Mouse (Mus musculus) lung, embryonic 14.5 days (tissue): ENCODE measurements around the gene Galnt5. TPM values are rescaled to one million over a fixed set of nuclear protein-coding genes. Genes with fewer than 3 reads are reported as not detected.

ENCODE experiments used
- ATAC-seq: fragments of 200-750 bp; cut with Nextera tagmentation; 2 replicates; pipeline ENCODE4 v1.8.0; 2017; ENCODE audit warnings: mild to moderate bottlenecking, moderate TSS enrichment, moderate library complexity; ENCODE audit not compliant: insufficient read depth
- DNase-seq: peaks from one replicate; pipeline ENCODE4 v3.0.0-alpha.2; 2015
- H3K27ac ChIP-seq: fragments of 300-500 bp; sonication (generic); 2 replicates; pipeline ENCODE4 v1.5.1; 2014; ENCODE audit warnings: low read depth, mild to moderate bottlenecking, moderate library complexity
- H3K27me3 ChIP-seq: fragments of 300-500 bp; sonication (generic); 2 replicates; pipeline ENCODE4 v1.6.1; 2014; ENCODE audit warnings: low read length, control low read depth; ENCODE audit not compliant: insufficient read depth
- H3K36me3 ChIP-seq: fragments of 300-500 bp; sonication (generic); 2 replicates; pipeline ENCODE4 v1.6.1; 2014; ENCODE audit warnings: control low read depth; ENCODE audit not compliant: insufficient read depth
- H3K4me1 ChIP-seq: fragments of 300-500 bp; sonication (generic); 2 replicates; pipeline ENCODE4 v1.6.1; 2014; ENCODE audit warnings: antibody characterized with exemption, control low read depth; ENCODE audit not compliant: insufficient read depth
- H3K4me2 ChIP-seq: fragments of 300-500 bp; sonication (generic); 2 replicates; pipeline ENCODE4 v1.6.1; 2014; ENCODE audit warnings: mild to moderate bottlenecking
- H3K4me3 ChIP-seq: fragments of 300-500 bp; sonication (generic); 2 replicates; pipeline ENCODE4 v1.5.1; 2014; ENCODE audit warnings: low read depth, low read length
- H3K9ac ChIP-seq: fragments of 300-500 bp; sonication (generic); 2 replicates; pipeline ENCODE4 v1.6.1; 2014
- H3K9me3 ChIP-seq: fragments of 300-500 bp; sonication (generic); 2 replicates; pipeline ENCODE4 v1.6.1; 2016; ENCODE audit warnings: low read depth, low read length, control low read depth
- CTCF ChIP-seq: IDR thresholded peaks from 2 replicates; pipeline ENCODE4 v1.5.1; 2016; ENCODE audit warnings: antibody characterized with exemption, low read depth
- WGBS: fragments of 180-500 bp; shearing (Covaris S2); extraction: QIAGEN DNeasy Blood & Tissue Kit; methylation state at CpG from one replicate; pipeline ENCODE4 v1.1.7; 2014; 5-methylcytosine and 5-hydroxymethylcytosine counted together
- polyA plus RNA-seq: library from polyadenylated mRNA; unstranded; fragments of >200 nt; fragmentation: Nextera tagmentation; extraction: Ambion mirVana; gene quantifications from 2 replicates; pipeline ENCODE4 v1.2.1, GENCODE M21; 2014

Gene Galnt5
- polyA plus RNA-seq: 1.3 and 1.8 TPM in 2 replicates

GRCm38 (mm10) chr2:57997752-57998430 is at the start of gene Galnt5:
TSS of gene Galnt5 (plus strand) at chr2:57997884.
- TF ChIP-seq CTCF: no peak
- DNase-seq: peak; percentile 66
- Histone ChIP-seq H3K4me1 (no peaks in the 10 kb centered on the region), H3K4me3 (peak within 1 kb of the TSS; percentile 30), H3K27me3 (no peaks in the 10 kb centered on the region), H3K9me3 (no peaks in the 10 kb centered on the region), H3K9ac (peak within 1 kb of the TSS; percentile 36), H3K27ac (peak within 1 kb of the TSS; percentile 21; the same call in 1 of the 2 replicates), H3K4me2 (peak within 1 kb of the TSS; percentile 61), H3K36me3 (no peaks in the 10 kb centered on the region)
- 14% methylated on average over 12 of the region's 12 CpGs for WGBS
- peak; percentile 84 for ATAC-seq

- Histone ChIP-seq H3K27ac (no peak overlapping the region), H3K9me3 (no peaks in the 10 kb centered on the region), H3K4me2 (no peak overlapping the region), H3K36me3 (no peaks in the 10 kb centered on the region), H3K27me3 (no peaks in the 10 kb centered on the region), H3K4me1 (no peaks in the 10 kb centered on the region), H3K4me3 (no peak overlapping the region), H3K9ac (no peak overlapping the region)
- ATAC-seq: no peak
- WGBS: 50% methylated on average over 2 of the region's 2 CpGs
- TF ChIP-seq CTCF: no peak
- no peak for DNase-seq
Observed at GRCm38 (mm10) chr2:57951620-57952019, 46.1 kb upstream of the Galnt5 start.

GRCm38 (mm10) chr2:57960786-57961185 is 36.9 kb upstream of the Galnt5 start:
- no peak overlapping the region for H3K27ac ChIP-seq
- no peak overlapping the region for H3K4me2 ChIP-seq
- no peaks in the 10 kb centered on the region for H3K27me3 ChIP-seq
- WGBS: 74% methylated on average over 5 of the region's 5 CpGs
- no peak overlapping the region for H3K4me3 ChIP-seq
- no peaks in the 10 kb centered on the region for H3K4me1 ChIP-seq
- no peak overlapping the region for H3K9ac ChIP-seq
- H3K9me3 ChIP-seq: no peaks in the 10 kb centered on the region
- H3K36me3 ChIP-seq: no peaks in the 10 kb centered on the region
- no peak for DNase-seq
- ATAC-seq: no peak
- TF ChIP-seq CTCF: no peak

GRCm38 (mm10) chr2:57982248-57982647 is 15.4 kb upstream of the Galnt5 start:
- Histone ChIP-seq H3K27ac (no peak overlapping the region), H3K36me3 (no peaks in the 10 kb centered on the region), H3K4me3 (no peak overlapping the region), H3K9ac (no peak overlapping the region), H3K9me3 (no peaks in the 10 kb centered on the region), H3K27me3 (no peaks in the 10 kb centered on the region), H3K4me2 (no peak overlapping the region), H3K4me1 (no peaks in the 10 kb centered on the region)
- DNase-seq (no peak), ATAC-seq (no peak)
- no peak for TF ChIP-seq CTCF

- no peak for TF ChIP-seq CTCF
- Histone ChIP-seq H3K27ac (no peak overlapping the region), H3K4me2 (no peak overlapping the region), H3K9me3 (no peaks in the 10 kb centered on the region), H3K4me3 (no peak overlapping the region), H3K4me1 (no peaks in the 10 kb centered on the region), H3K36me3 (no peaks in the 10 kb centered on the region), H3K9ac (no peak overlapping the region), H3K27me3 (no peaks in the 10 kb centered on the region)
- WGBS: 80% methylated on average over 2 of the region's 2 CpGs
- DNase-seq (no peak), ATAC-seq (no peak)
Observed at GRCm38 (mm10) chr2:57991084-57991483, 6.6 kb upstream of the Galnt5 start.

GRCm38 (mm10) chr2:58001497-58001896 is 3.8 kb downstream of the Galnt5 start:
- no peak overlapping the region for H3K4me2 ChIP-seq
- TF ChIP-seq CTCF: no peak
- H3K9me3 ChIP-seq: no peaks in the 10 kb centered on the region
- WGBS: 34% methylated on average over 3 of the region's 3 CpGs
- no peak overlapping the region for H3K4me3 ChIP-seq
- DNase-seq (peak; percentile 39), ATAC-seq (peak; percentile 74)
- no peaks in the 10 kb centered on the region for H3K4me1 ChIP-seq
- H3K9ac ChIP-seq: no peak overlapping the region
- H3K27ac ChIP-seq: no peak overlapping the region
- no peaks in the 10 kb centered on the region for H3K27me3 ChIP-seq
- no peaks in the 10 kb centered on the region for H3K36me3 ChIP-seq

- H3K4me1 ChIP-seq: no peaks in the 10 kb centered on the region
- TF ChIP-seq CTCF: no peak
- WGBS: 80% methylated on average over 5 of the region's 5 CpGs
- H3K27ac ChIP-seq: no peak overlapping the region
- H3K9me3 ChIP-seq: no peaks in the 10 kb centered on the region
- no peaks in the 10 kb centered on the region for H3K36me3 ChIP-seq
- DNase-seq (no peak), ATAC-seq (no peak)
- no peak overlapping the region for H3K9ac ChIP-seq
- no peak overlapping the region for H3K4me2 ChIP-seq
- no peaks in the 10 kb centered on the region for H3K27me3 ChIP-seq
- no peak overlapping the region for H3K4me3 ChIP-seq
Observed at GRCm38 (mm10) chr2:58007081-58007480, 9.4 kb downstream of the Galnt5 start.

- no peaks in the 10 kb centered on the region for H3K9me3 ChIP-seq
- DNase-seq (no peak), ATAC-seq (no peak)
- no peak overlapping the region for H3K4me2 ChIP-seq
- H3K4me1 ChIP-seq: no peaks in the 10 kb centered on the region
- H3K9ac ChIP-seq: no peak overlapping the region
- H3K27me3 ChIP-seq: no peaks in the 10 kb centered on the region
- H3K36me3 ChIP-seq: no peaks in the 10 kb centered on the region
- H3K4me3 ChIP-seq: no peak overlapping the region
- 75% methylated on average over 6 of the region's 6 CpGs for WGBS
- TF ChIP-seq CTCF: no peak
- H3K27ac ChIP-seq: no peak overlapping the region
Observed at GRCm38 (mm10) chr2:58023556-58023955, 25.9 kb downstream of the Galnt5 start.
